Mouse (Mus musculus) midbrain, embryonic 16.5 days (tissue): ENCODE results near the gene Il1r1. TPM values are rescaled to one million over a fixed set of nuclear protein-coding genes. Genes with fewer than 3 reads are reported as not detected.

ENCODE experiments used
- ATAC-seq: fragments of 200-750 bp; cut with Nextera tagmentation; 2 replicates; pipeline ENCODE4 v1.8.0; 2017; ENCODE audit warnings: moderate TSS enrichment
- H3K27ac ChIP-seq: fragments of 300-500 bp; sonication (generic); 2 replicates; pipeline ENCODE4 v1.5.1; 2014; ENCODE audit warnings: mild to moderate bottlenecking, low read length, mixed read lengths
- H3K27me3 ChIP-seq: fragments of 300-500 bp; sonication (generic); 2 replicates; pipeline ENCODE4 v1.6.1; 2014; ENCODE audit warnings: low read depth, low read length, mixed read lengths; ENCODE audit not compliant: control insufficient read depth, insufficient read depth
- H3K36me3 ChIP-seq: fragments of 300-500 bp; sonication (generic); 2 replicates; pipeline ENCODE4 v1.6.1; 2014; ENCODE audit warnings: mild to moderate bottlenecking, low read length, moderate library complexity, mixed read lengths; ENCODE audit not compliant: control insufficient read depth, insufficient read depth
- H3K4me1 ChIP-seq: fragments of 300-500 bp; sonication (generic); 2 replicates; pipeline ENCODE4 v1.6.1; 2014; ENCODE audit warnings: mild to moderate bottlenecking, low read length, mixed read lengths; ENCODE audit not compliant: control insufficient read depth, insufficient read depth
- H3K4me2 ChIP-seq: fragments of 300-500 bp; sonication (generic); 2 replicates; pipeline ENCODE4 v1.6.1; 2014; ENCODE audit warnings: mild to moderate bottlenecking, low read length, mixed read lengths
- H3K4me3 ChIP-seq: fragments of 300-500 bp; sonication (generic); 2 replicates; pipeline ENCODE4 v1.5.1; 2014; ENCODE audit warnings: low read depth, mild to moderate bottlenecking, low read length, moderate library complexity, mixed read lengths
- H3K9ac ChIP-seq: fragments of 300-500 bp; sonication (generic); 2 replicates; pipeline ENCODE4 v1.6.1; 2014; ENCODE audit warnings: low read depth, low read length, mixed read lengths
- H3K9me3 ChIP-seq: fragments of 300-500 bp; sonication (generic); replicated peaks from 2 replicates; pipeline ENCODE4 v1.6.1; 2014; ENCODE audit warnings: mild to moderate bottlenecking, low read length, mixed read lengths; ENCODE audit not compliant: control insufficient read depth, poor library complexity, severe bottlenecking
- WGBS: fragments of 180-500 bp; shearing (Covaris S2); extraction: QIAGEN DNeasy Blood & Tissue Kit; methylation state at CpG from one replicate; pipeline ENCODE4 v1.1.7; 2014; 5-methylcytosine and 5-hydroxymethylcytosine counted together
- polyA plus RNA-seq: library from polyadenylated mRNA; unstranded; fragments of >200 nt; fragmentation: Nextera tagmentation; extraction: Ambion mirVana; gene quantifications from 2 replicates; pipeline ENCODE4 v1.2.1, GENCODE M21; 2015

Il1r1 gene
- polyA plus RNA-seq, 1 experiment from 2014 or later = 0.72 TPM

- no peaks in the 10 kb centered on the region for H3K4me1 ChIP-seq
- H3K36me3 ChIP-seq = no peaks in the 10 kb centered on the region
- no peak overlapping the region for H3K9ac ChIP-seq
- no peak overlapping the region for H3K27ac ChIP-seq
- WGBS = 70% methylated on average over 6 of the region's 6 CpGs
- no peaks in the 10 kb centered on the region for H3K9me3 ChIP-seq
- no peaks in the 10 kb centered on the region for H3K27me3 ChIP-seq
- H3K4me3 ChIP-seq = no peak overlapping the region
- no peak for ATAC-seq
- H3K4me2 ChIP-seq = no peak overlapping the region
Observed at GRCm38 (mm10) chr1:40236694-40237093, 11.8 kb downstream of the Il1r1 start.

GRCm38 (mm10) chr1:40237094-40237493, 12.2 kb downstream of the Il1r1 start:
- Histone ChIP-seq H3K27ac (no peak overlapping the region), H3K4me3 (no peak overlapping the region), H3K4me1 (no peaks in the 10 kb centered on the region), H3K27me3 (no peaks in the 10 kb centered on the region), H3K9ac (no peak overlapping the region), H3K36me3 (no peaks in the 10 kb centered on the region), H3K9me3 (no peaks in the 10 kb centered on the region), H3K4me2 (no peak overlapping the region)
- no peak for ATAC-seq
- 69% methylated on average over 6 of the region's 6 CpGs for WGBS

DNA sequence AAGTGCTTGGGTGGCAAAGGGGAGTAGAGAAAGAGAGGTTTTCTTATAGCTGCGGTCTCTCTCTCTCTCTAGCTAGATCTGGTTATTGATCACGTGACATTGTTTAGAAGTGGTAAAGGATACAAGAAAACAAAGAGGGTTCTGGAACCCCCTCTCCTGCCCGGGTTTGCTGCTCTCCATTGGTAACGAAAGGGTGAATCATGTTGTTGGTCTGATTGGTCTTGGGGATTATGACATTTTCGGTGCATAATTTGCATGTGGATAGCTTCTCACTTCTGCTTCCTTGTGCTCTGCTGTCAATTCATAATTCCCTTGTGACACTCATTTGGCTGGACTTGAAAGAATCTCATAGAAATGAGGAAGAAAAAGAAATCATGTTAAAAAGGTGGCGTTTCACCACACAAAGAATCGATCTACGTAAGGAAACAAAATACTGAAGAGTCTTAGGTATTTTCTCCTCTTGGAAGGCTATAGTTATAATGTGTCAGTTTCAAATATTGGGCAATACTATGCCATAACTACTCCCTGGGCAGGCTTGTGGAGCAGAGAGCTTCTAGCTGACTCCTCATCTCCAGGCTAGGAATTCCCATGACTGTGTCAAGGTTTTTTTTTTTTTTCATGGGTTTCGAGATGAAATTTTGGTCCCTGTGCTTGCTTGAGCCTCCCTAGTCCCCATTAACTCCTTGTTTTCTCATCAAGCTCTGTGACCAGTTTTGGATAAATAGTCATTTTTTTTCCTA, 15.6 kb downstream of the Il1r1 start:
- Histone ChIP-seq H3K36me3 (no peaks in the 10 kb centered on the region), H3K27ac (no peak overlapping the region), H3K27me3 (no peaks in the 10 kb centered on the region), H3K4me1 (no peaks in the 10 kb centered on the region), H3K4me2 (no peak overlapping the region), H3K9ac (no peak overlapping the region), H3K9me3 (no peaks in the 10 kb centered on the region), H3K4me3 (no peak overlapping the region)
- 69% methylated on average over 9 of the region's 9 CpGs for WGBS
- ATAC-seq = no peak

- no peak for ATAC-seq
- no peak overlapping the region for H3K4me2 ChIP-seq
- no peak overlapping the region for H3K4me3 ChIP-seq
- H3K9ac ChIP-seq = no peak overlapping the region
- 78% methylated on average over 1 of the region's 1 CpGs for WGBS
- H3K27me3 ChIP-seq = no peaks in the 10 kb centered on the region
- no peaks in the 10 kb centered on the region for H3K4me1 ChIP-seq
- H3K9me3 ChIP-seq = no peaks in the 10 kb centered on the region
- H3K36me3 ChIP-seq = no peaks in the 10 kb centered on the region
- H3K27ac ChIP-seq = no peak overlapping the region
Observed at GRCm38 (mm10) chr1:40242717-40243116, 17.8 kb downstream of the Il1r1 start.

GRCm38 (mm10) chr1:40243561-40243998, 18.7 kb downstream of the Il1r1 start:
- Histone ChIP-seq H3K9ac (no peak overlapping the region), H3K4me2 (no peak overlapping the region), H3K27ac (no peak overlapping the region), H3K36me3 (no peaks in the 10 kb centered on the region), H3K27me3 (no peaks in the 10 kb centered on the region), H3K4me3 (no peak overlapping the region), H3K4me1 (no peaks in the 10 kb centered on the region), H3K9me3 (no peaks in the 10 kb centered on the region)
- ATAC-seq = no peak
- 85% methylated on average over 3 of the region's 3 CpGs for WGBS

DNA sequence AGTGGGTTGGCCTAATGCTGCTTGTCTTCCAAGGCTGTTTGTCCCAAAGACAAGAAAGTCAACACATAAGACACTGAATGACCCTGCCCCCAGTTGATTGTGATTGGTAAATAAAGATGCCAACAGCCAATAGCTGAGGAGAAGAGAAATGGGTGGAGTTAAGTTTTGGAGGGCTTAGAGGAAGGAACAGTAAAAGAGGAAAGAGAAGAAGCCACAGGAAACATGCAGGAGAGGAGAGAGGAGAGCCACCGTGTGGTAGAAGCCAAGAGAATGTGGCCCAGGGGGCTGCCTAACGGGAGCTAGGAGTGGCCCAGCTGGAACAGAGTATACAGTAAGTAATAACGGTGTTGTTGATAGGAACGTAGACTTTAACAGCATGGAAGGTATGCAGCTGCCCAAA, 25.5 kb downstream of the Il1r1 start:
- Histone ChIP-seq H3K4me3 (no peak overlapping the region), H3K4me1 (no peaks in the 10 kb centered on the region), H3K4me2 (no peak overlapping the region), H3K36me3 (no peaks in the 10 kb centered on the region), H3K9me3 (no peaks in the 10 kb centered on the region), H3K9ac (no peak overlapping the region), H3K27me3 (no peaks in the 10 kb centered on the region), H3K27ac (no peak overlapping the region)
- WGBS = 67% methylated on average over 4 of the region's 4 CpGs
- ATAC-seq = no peak

- H3K4me1 ChIP-seq = no peaks in the 10 kb centered on the region
- no peak overlapping the region for H3K4me3 ChIP-seq
- no peaks in the 10 kb centered on the region for H3K9me3 ChIP-seq
- no peak overlapping the region for H3K27ac ChIP-seq
- H3K4me2 ChIP-seq = no peak overlapping the region
- WGBS = 90% methylated on average over 6 of the region's 6 CpGs
- no peaks in the 10 kb centered on the region for H3K27me3 ChIP-seq
- H3K36me3 ChIP-seq = no peaks in the 10 kb centered on the region
- no peak overlapping the region for H3K9ac ChIP-seq
- no peak for ATAC-seq
Observed at GRCm38 (mm10) chr1:40252507-40252906, 27.6 kb downstream of the Il1r1 start.

DNA sequence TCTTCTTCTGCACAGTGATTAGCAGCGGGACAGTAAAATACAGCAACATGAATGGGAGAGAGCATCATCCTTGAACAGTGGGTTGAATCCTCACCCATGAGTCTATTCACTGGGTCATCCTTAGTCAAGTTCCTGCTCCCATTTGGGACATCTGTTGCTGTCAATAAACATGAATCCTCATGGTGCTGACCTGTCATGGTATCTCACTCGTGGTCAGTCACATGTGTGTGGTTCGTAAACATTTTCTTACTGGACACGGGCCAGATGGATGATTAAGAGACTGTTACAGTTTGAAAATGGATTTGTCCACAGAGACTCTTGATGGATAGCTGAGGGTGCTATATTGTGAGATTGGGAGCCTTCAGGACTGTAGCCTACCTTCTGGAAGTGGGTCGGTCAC, 29.1 kb downstream of the Il1r1 start:
- no peak overlapping the region for H3K4me2 ChIP-seq
- no peak overlapping the region for H3K4me3 ChIP-seq
- H3K27ac ChIP-seq = no peak overlapping the region
- no peaks in the 10 kb centered on the region for H3K9me3 ChIP-seq
- no peaks in the 10 kb centered on the region for H3K27me3 ChIP-seq
- H3K36me3 ChIP-seq = no peaks in the 10 kb centered on the region
- ATAC-seq = no peak
- 92% methylated on average over 5 of the region's 5 CpGs for WGBS
- H3K9ac ChIP-seq = no peak overlapping the region
- no peaks in the 10 kb centered on the region for H3K4me1 ChIP-seq

DNA sequence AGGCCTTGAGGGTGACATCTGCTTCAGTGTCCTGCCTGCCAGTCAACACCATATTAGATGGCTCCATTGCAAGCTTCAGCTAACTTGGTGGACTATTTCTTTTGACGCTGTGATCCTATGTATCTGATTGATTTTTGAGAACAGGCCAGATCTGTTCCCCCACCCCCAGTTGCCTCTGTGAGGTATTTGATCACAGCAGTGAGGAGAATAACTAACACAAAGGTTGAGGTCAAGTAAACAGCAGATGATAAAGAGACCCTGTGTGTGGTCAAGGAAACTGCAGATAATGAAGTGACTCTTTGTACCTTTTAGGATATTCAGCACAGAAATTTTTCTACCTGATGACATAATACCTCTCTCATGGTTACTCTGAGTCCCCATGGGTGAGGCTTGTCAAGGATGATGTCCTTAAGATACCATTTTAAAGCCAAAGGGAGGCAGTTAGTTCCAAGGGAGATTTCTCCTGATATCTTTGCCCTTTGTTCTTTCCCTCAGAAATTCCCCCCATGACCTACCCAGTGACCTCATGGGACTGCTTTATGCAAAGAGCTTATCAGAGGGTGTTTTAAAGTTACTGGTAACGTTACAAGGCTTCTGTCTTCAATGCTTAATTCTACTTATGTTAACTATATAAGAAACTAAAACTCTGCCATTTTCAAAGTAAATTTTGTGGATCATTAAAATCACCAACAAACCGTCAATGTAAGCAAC, 29.6 kb downstream of the Il1r1 start:
- H3K27ac ChIP-seq = no peak overlapping the region
- no peaks in the 10 kb centered on the region for H3K27me3 ChIP-seq
- no peak overlapping the region for H3K9ac ChIP-seq
- H3K36me3 ChIP-seq = no peaks in the 10 kb centered on the region
- ATAC-seq = no peak
- WGBS = 67% methylated on average over 3 of the region's 3 CpGs
- no peaks in the 10 kb centered on the region for H3K9me3 ChIP-seq
- no peak overlapping the region for H3K4me2 ChIP-seq
- no peaks in the 10 kb centered on the region for H3K4me1 ChIP-seq
- H3K4me3 ChIP-seq = no peak overlapping the region
